Mouse (Mus musculus) heart, embryonic 11.5 days (tissue): ENCODE measurements around the gene Tjp1. TPM values are rescaled to one million over a fixed set of nuclear protein-coding genes. Genes with fewer than 3 reads are reported as not detected.

Source experiments
- ATAC-seq: fragments of 200-750 bp; cut with Nextera tagmentation; replicated peaks from 2 replicates; pipeline ENCODE4 v1.8.0; 2017; ENCODE audit warnings: moderate library complexity; ENCODE audit not compliant: insufficient number of reproducible peaks, low FRiP score, low TSS enrichment
- H3K27ac ChIP-seq: fragments of 300-500 bp; sonication (generic); 2 replicates; pipeline ENCODE4 v1.5.1; 2014; ENCODE audit warnings: mild to moderate bottlenecking, low read depth, low read length
- H3K27me3 ChIP-seq: fragments of 300-500 bp; sonication (generic); 2 replicates; pipeline ENCODE4 v1.6.1; 2014; ENCODE audit warnings: mild to moderate bottlenecking, low read length, mixed read lengths; ENCODE audit not compliant: control insufficient read depth, insufficient read depth
- H3K36me3 ChIP-seq: fragments of 300-500 bp; sonication (generic); 2 replicates; pipeline ENCODE4 v1.6.1; 2014; ENCODE audit warnings: mild to moderate bottlenecking, low read length, moderate library complexity, mixed read lengths; ENCODE audit not compliant: control insufficient read depth, insufficient read depth
- H3K4me1 ChIP-seq: fragments of 300-500 bp; sonication (generic); 2 replicates; pipeline ENCODE4 v1.6.1; 2014; ENCODE audit warnings: low read length; ENCODE audit not compliant: control insufficient read depth, insufficient read depth
- H3K4me2 ChIP-seq: fragments of 300-500 bp; sonication (generic); 2 replicates; pipeline ENCODE4 v1.6.1; 2014; ENCODE audit warnings: mild to moderate bottlenecking, moderate library complexity
- H3K4me3 ChIP-seq: fragments of 300-500 bp; sonication (generic); 2 replicates; pipeline ENCODE4 v1.5.1; 2014; ENCODE audit warnings: low read depth, low read length
- H3K9ac ChIP-seq: fragments of 300-500 bp; sonication (generic); 2 replicates; pipeline ENCODE4 v1.6.1; 2014; ENCODE audit warnings: mild to moderate bottlenecking, low read depth, low read length, moderate library complexity
- H3K9me3 ChIP-seq: fragments of 300-500 bp; sonication (generic); replicated peaks from 2 replicates; pipeline ENCODE4 v1.6.1; 2016; ENCODE audit warnings: low read length; ENCODE audit not compliant: control insufficient read depth
- WGBS: fragments of 180-500 bp; shearing (Covaris S2); extraction: QIAGEN DNeasy Blood & Tissue Kit; methylation state at CpG from one replicate; pipeline ENCODE4 v1.1.7; 2014; ENCODE audit not compliant: insufficient replicate concordance; 5-methylcytosine and 5-hydroxymethylcytosine counted together
- polyA plus RNA-seq: library from polyadenylated mRNA; unstranded; fragments of >200 nt; fragmentation: Nextera tagmentation; extraction: Ambion mirVana; gene quantifications from 2 replicates; pipeline ENCODE4 v1.2.1, GENCODE M21; 2014

Tjp1 gene
- polyA plus RNA-seq, 1 experiment from 2014 or later: 13.3 TPM

DNA sequence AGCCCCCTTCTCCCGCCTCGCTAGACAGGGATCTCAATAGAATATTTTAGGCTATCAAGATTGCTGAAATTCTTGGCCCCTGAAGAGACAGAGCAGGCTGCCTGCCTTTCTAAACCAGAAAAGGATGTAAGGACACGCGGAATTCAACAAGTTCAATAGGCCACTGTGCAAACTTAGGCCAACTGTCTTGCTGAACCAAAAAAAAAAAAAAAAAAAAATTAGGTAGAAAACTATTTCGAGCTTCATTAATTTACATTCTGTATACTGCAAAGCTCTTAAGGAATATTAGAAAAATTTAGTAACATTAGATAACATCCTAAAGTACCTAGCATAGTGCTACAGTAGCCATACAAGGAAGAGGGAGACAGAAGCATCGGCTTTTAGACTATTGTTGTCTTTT lies 155.8 kb downstream of the Tjp1 start:
- Histone ChIP-seq H3K36me3 (no peaks in the 10 kb centered on the region), H3K27me3 (no peaks in the 10 kb centered on the region), H3K9ac (peak overlapping the region; percentile 90; the same call in 1 of the 2 replicates), H3K27ac (peak overlapping the region; percentile 95), H3K4me2 (peak overlapping the region; percentile 72), H3K4me3 (peak overlapping the region; percentile 75), H3K4me1 (peaks cover 27% of the 10 kb centered on the region), H3K9me3 (no peaks in the 10 kb centered on the region)
- ATAC-seq: no peak
- WGBS: 24% methylated on average over 6 of the region's 6 CpGs

DNA sequence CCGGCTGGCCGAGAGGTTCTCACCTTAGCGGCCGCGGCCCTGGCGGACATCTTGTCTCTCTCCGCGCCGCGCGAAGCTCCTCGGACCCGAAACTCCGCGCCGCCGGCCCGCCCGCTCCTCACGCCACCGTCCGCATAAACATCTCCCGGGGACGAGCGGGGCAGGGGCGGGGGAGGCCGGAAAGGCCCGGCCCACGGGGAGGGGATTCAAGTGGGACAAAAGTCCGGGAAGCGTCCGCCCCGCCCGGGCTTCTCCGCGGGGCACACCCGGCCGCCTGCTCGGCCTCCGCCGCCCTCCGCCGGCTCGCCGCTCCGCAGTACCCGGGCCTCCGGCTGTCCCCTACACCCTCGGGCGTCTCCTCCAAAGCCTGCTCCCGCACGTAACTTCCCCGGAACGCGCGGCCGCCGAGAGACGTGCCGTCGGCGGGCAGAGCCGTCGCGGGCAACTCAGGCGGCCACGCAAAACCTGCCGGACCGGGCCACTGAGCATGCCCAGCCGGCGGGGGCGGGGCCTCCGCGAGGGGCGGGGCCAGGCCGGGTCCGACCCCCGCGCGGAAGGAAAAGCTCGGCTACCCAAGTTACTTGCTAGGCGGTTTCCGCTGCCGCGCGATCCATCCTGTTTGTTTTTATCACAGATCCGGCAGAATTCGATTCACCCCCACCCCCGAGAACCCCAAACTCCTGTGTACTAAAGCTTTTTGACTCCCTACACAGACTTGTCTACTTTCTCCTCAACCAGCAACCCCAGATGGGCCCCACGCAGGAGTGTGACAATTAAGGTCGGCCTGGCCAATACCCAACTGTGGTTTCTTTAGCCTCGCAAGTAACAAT lies 156.6 kb downstream of the Tjp1 start:
- WGBS: under 1% methylated on average over 75 of the region's 92 CpGs
- no peaks in the 10 kb centered on the region for H3K9me3 ChIP-seq
- ATAC-seq: peak; percentile 84
- H3K4me3 ChIP-seq: peak overlapping the region; percentile 75
- peaks cover 30% of the 10 kb centered on the region for H3K4me1 ChIP-seq
- H3K27ac ChIP-seq: peak overlapping the region; percentile 95
- H3K36me3 ChIP-seq: no peaks in the 10 kb centered on the region
- peak overlapping the region; percentile 90 for H3K9ac ChIP-seq
- peak overlapping the region; percentile 72 for H3K4me2 ChIP-seq
- no peaks in the 10 kb centered on the region for H3K27me3 ChIP-seq

DNA sequence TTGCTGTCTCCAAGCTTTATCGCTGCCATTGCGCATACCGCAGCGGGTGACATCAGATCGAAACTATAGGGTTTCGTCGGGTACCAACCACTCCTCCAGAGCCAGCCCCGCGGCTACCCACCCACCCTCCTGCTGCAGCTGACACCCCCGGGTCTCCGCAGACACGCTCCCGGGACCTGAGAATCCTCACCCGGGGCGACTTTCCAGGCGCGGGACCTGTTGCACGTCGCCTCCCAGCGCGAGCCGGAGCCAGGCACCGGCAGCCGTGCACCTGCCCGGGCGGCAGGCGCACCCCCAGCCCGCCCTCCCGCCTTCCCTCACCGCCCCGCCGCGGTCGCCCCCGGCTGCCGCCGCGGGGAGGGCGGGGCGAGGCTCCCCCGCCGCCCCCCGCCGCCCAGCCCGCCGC lies 157.2 kb downstream of the Tjp1 start:
- Histone ChIP-seq H3K4me2 (peak overlapping the region; percentile 72), H3K4me3 (peak overlapping the region; percentile 75), H3K27ac (peak overlapping the region; percentile 95), H3K9ac (peak overlapping the region; percentile 90), H3K9me3 (no peaks in the 10 kb centered on the region), H3K27me3 (no peaks in the 10 kb centered on the region), H3K36me3 (no peaks in the 10 kb centered on the region), H3K4me1 (peaks cover 31% of the 10 kb centered on the region)
- under 1% methylated on average over 31 of the region's 46 CpGs for WGBS
- peak; percentile 43 for ATAC-seq

GRCm38 (mm10) chr7:65369101-65369500 lies 158.5 kb downstream of the Tjp1 start:
- Histone ChIP-seq H3K27ac (peak overlapping the region; percentile 35; the same call in 1 of the 2 replicates), H3K9me3 (no peaks in the 10 kb centered on the region), H3K36me3 (no peaks in the 10 kb centered on the region), H3K27me3 (no peaks in the 10 kb centered on the region), H3K9ac (peak overlapping the region; percentile 59), H3K4me3 (peak overlapping the region; percentile 46), H3K4me1 (peaks cover 27% of the 10 kb centered on the region), H3K4me2 (peak overlapping the region; percentile 70)
- no peak for ATAC-seq
- WGBS: 31% methylated on average over 5 of the region's 5 CpGs

DNA sequence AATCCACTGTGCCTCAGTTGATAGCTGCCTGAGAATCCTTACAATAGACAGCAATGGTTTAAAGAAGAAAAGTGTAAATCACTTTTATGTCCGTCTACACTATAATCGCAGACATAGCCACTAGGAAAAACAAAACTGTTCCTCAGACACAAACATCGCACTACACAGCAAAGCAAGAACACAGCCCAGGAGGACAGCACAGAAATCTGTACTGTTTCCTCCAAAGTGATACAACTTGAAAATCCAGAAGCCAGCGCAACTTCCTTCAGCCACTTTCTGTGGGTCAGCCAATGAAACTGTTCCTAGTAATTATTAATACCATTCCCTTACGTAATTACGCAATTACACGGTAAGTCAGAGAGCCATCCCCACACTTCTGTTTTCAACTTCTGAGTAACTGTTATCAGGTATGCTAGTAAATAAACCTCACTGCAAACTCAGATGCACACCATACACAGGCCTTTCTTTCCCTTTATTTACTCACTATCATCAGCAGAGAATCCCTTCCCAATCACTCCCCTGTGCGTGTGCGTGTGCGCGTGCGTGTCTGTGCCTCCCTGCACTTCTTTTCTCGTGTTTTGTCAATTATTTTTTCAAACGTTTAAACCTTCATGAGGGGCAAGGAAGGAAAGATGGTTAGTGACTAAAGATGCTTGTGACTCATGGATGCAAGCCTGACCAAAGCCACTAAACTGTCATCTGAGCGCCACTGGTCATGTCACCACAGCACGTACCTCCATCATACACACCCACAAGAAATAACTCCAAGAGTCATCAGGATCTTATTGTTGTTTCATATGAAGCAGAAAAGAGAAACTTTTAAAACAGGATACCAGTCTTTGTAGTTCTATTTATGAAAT lies 160.0 kb downstream of the Tjp1 start:
- ATAC-seq: no peak
- 72% methylated on average over 16 of the region's 16 CpGs for WGBS
- H3K27ac ChIP-seq: no peak overlapping the region
- no peak overlapping the region for H3K9ac ChIP-seq
- no peaks in the 10 kb centered on the region for H3K27me3 ChIP-seq
- peaks cover 32% of the 10 kb centered on the region for H3K4me1 ChIP-seq
- H3K36me3 ChIP-seq: no peaks in the 10 kb centered on the region
- H3K4me2 ChIP-seq: peak overlapping the region; percentile 39
- H3K9me3 ChIP-seq: no peaks in the 10 kb centered on the region
- H3K4me3 ChIP-seq: no peak overlapping the region

DNA sequence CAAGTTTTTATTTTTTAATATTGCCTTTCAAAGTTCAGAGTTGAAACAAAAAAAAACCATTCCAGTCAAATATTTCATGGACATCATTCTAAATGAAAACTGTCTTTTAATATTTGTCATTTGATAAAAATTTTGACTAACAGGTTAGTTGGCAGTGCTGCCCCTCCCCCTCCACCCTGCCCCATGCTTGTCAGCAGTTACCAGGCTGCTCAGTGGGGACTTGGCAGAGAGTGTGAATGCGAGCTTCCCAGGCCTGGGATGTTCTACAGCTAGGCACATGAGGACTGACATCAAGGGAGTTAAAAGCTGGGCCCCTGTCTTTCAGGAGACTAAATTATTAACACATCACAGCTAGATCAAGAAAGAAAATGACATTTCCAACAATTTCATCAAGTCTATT lies 161.4 kb downstream of the Tjp1 start:
- no peaks in the 10 kb centered on the region for H3K27me3 ChIP-seq
- H3K4me3 ChIP-seq: no peak overlapping the region
- no peak for ATAC-seq
- H3K4me1 ChIP-seq: peaks cover 32% of the 10 kb centered on the region
- no peak overlapping the region for H3K27ac ChIP-seq
- no peak overlapping the region for H3K9ac ChIP-seq
- 3% methylated on average over 1 of the region's 1 CpGs for WGBS
- H3K4me2 ChIP-seq: no peak overlapping the region
- no peaks in the 10 kb centered on the region for H3K36me3 ChIP-seq
- H3K9me3 ChIP-seq: no peaks in the 10 kb centered on the region

DNA sequence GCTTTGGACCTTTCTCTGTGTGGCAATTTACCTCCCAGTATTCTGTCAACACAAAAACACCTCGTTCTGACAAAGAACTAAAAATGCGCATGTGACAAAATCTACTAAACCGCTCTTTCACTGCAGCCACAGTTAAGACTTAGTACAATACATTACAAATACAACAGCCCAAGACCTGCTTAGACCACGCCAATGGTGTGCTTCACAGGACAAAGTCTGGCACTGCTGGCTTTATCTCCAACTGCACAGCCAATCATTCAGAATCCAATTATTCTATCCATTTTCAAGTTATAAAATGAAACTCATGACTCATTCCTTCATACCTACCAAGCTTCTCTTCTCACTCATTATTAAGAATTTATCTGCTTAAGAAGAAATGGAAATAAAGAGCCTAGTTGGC lies 162.0 kb downstream of the Tjp1 start:
- Histone ChIP-seq H3K36me3 (no peaks in the 10 kb centered on the region), H3K4me1 (peaks cover 32% of the 10 kb centered on the region), H3K9ac (no peak overlapping the region), H3K27ac (no peak overlapping the region), H3K27me3 (no peaks in the 10 kb centered on the region), H3K4me2 (no peak overlapping the region), H3K4me3 (no peak overlapping the region), H3K9me3 (no peaks in the 10 kb centered on the region)
- ATAC-seq: no peak
- 86% methylated on average over 4 of the region's 4 CpGs for WGBS

DNA sequence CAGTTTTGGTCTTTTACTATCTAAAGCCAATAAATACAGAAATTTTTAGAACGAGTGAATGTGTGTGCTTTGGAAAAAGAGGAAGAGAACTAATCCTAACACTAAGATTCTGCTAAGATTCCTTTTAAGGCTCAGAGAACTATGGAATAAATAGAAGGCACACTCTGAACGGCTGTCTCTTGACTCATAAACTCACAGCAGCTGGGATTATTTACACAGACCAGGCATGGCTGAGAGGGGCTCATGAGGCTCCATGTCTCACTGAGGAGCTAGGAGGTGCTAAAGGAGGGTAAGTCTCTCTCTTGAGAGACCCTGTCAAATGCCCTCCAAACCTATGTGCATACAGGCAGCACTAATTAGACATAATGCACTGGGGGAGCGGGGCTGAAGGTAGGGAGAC lies 167.3 kb downstream of the Tjp1 start:
- no peak for ATAC-seq
- Histone ChIP-seq H3K9ac (no peak overlapping the region), H3K36me3 (no peaks in the 10 kb centered on the region), H3K9me3 (no peaks in the 10 kb centered on the region), H3K4me3 (no peak overlapping the region), H3K4me2 (no peak overlapping the region), H3K27ac (no peak overlapping the region; the same call in 1 of the 2 replicates), H3K4me1 (peaks cover 33% of the 10 kb centered on the region), H3K27me3 (no peaks in the 10 kb centered on the region)
- WGBS: 57% methylated on average over 3 of the region's 3 CpGs
